Mouse (Mus musculus) olfactory bulb, adult 2 months (tissue): ENCODE measurements at regions not wholly inside any gene's neighbourhood (a gene's known extent, or its start where the extent isn't known, plus 50 kb on each side); places are given as distances from the start of the nearest gene placed in this dataset.

ENCODE experiments used
- CTCF ChIP-seq: fragments of 200-500 bp; IDR thresholded peaks from 2 replicates; pipeline ENCODE4 v1.5.1; 2012; ENCODE audit warnings: low read depth, mild to moderate bottlenecking, low read length, moderate library complexity; ENCODE audit not compliant: insufficient read depth
- POLR2A ChIP-seq: fragments of 200-500 bp; IDR thresholded peaks from 2 replicates; pipeline ENCODE4 v1.6.1; 2012; ENCODE audit warnings: mild to moderate bottlenecking, low read depth, low read length, moderate library complexity; ENCODE audit not compliant: insufficient read depth

- no peak for TF ChIP-seq POLR2A
- TF ChIP-seq CTCF, result no peak
These were observed 101.6 kb upstream of the Fam92a start for GRCm38 (mm10) chr4:12273369-12273768.
